Mouse (Mus musculus) embryonic facial prominence, embryonic 15.5 days (tissue): ENCODE results near the gene Gm49369. TPM values are rescaled to one million over a fixed set of nuclear protein-coding genes. Genes with fewer than 3 reads are reported as not detected.
"Not testable (repeated sequence)": the region's sequence is repeated elsewhere in the genome, so short reads cannot be mapped to it uniquely, and the experiment has no call there.

Experiments
- ATAC-seq: fragments of 200-750 bp; cut with Nextera tagmentation; 2 replicates; pipeline ENCODE4 v1.8.0; 2017; ENCODE audit warnings: low read depth, moderate TSS enrichment; ENCODE audit not compliant: insufficient number of reproducible peaks, low FRiP score, low TSS enrichment
- H3K27ac ChIP-seq: fragments of 300-500 bp; sonication (generic); replicated peaks from 2 replicates; pipeline ENCODE4 v1.5.1; 2015; ENCODE audit warnings: mild to moderate bottlenecking, inconsistent platforms
- H3K27me3 ChIP-seq: fragments of 300-500 bp; sonication (generic); 2 replicates; pipeline ENCODE4 v1.6.1; 2015; ENCODE audit warnings: inconsistent platforms
- H3K36me3 ChIP-seq: fragments of 300-500 bp; sonication (generic); 2 replicates; pipeline ENCODE4 v1.6.1; 2015; ENCODE audit warnings: mild to moderate bottlenecking, inconsistent platforms
- H3K4me1 ChIP-seq: fragments of 300-500 bp; sonication (generic); 2 replicates; pipeline ENCODE4 v1.6.1; 2015; ENCODE audit warnings: inconsistent platforms
- H3K4me2 ChIP-seq: fragments of 300-500 bp; sonication (generic); replicated peaks from 2 replicates; pipeline ENCODE4 v1.6.1; 2015; ENCODE audit warnings: mild to moderate bottlenecking, inconsistent platforms
- H3K4me3 ChIP-seq: fragments of 300-500 bp; sonication (generic); replicated peaks from 2 replicates; pipeline ENCODE4 v1.5.1; 2015; ENCODE audit warnings: mild to moderate bottlenecking, inconsistent platforms
- H3K9ac ChIP-seq: fragments of 300-500 bp; sonication (generic); 2 replicates; pipeline ENCODE4 v1.6.1; 2015; ENCODE audit warnings: inconsistent platforms
- H3K9me3 ChIP-seq: fragments of 300-500 bp; sonication (generic); replicated peaks from 2 replicates; pipeline ENCODE4 v1.6.1; 2016; ENCODE audit warnings: inconsistent platforms
- WGBS: fragments of 180-500 bp; shearing (Covaris S2); methylation state at CpG from one replicate; pipeline ENCODE4 v1.1.7; 2015; 5-methylcytosine and 5-hydroxymethylcytosine counted together
- polyA plus RNA-seq: library from polyadenylated mRNA; unstranded; fragments of >200 nt; fragmentation: Nextera tagmentation; extraction: Ambion mirVana; gene quantifications from 2 replicates; pipeline ENCODE4 v1.2.1, GENCODE M21; 2015

Gm49369 gene
- polyA plus RNA-seq, 1 experiment from 2014 or later = not detected

DNA sequence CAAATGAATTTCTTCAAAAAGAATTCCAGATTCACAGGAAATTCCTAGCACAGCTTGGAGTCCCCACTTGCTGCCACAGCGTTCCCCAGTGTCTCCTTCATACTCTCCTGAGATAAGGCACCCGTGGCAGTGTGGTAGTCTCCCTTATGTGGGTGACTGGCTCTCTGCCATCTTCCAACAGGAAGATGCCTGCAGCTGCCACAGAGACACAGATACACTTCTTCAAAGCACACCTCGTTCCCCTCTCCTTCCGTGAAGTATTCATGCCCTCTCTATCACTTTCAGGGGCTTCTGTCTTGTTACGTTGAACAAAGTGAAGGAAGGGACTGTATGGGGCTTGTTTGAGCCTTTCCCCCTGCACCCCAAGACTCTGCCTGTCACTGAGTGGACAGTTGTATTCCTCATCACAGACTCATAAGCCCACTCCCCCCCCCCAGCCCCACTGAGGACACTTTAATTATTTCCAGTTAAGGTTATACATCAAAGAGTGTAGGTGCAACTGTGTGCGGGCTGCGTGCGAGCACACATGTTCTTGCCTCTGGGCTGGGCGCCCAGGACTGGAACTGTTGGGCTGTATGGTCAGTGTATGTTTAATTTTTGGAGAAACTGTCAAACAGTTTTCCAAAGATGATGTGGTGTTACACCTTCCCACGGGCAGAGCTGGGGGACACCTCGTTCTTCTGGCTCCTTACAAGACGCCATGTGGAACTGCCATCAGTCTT is 58.9 kb downstream of the Gm49369 start:
- no peak overlapping the region for H3K9ac ChIP-seq
- ATAC-seq = no peak
- WGBS = 78% methylated on average over 12 of the region's 12 CpGs
- no peaks in the 10 kb centered on the region for H3K27me3 ChIP-seq
- no peak overlapping the region for H3K4me3 ChIP-seq
- H3K4me1 ChIP-seq = peaks cover 5% of the 10 kb centered on the region; the same call in 1 of the 2 replicates
- H3K9me3 ChIP-seq = no peaks in the 10 kb centered on the region
- no peaks in the 10 kb centered on the region for H3K36me3 ChIP-seq
- H3K27ac ChIP-seq = no peak overlapping the region; the same call in 1 of the 2 replicates
- no peak overlapping the region for H3K4me2 ChIP-seq

DNA sequence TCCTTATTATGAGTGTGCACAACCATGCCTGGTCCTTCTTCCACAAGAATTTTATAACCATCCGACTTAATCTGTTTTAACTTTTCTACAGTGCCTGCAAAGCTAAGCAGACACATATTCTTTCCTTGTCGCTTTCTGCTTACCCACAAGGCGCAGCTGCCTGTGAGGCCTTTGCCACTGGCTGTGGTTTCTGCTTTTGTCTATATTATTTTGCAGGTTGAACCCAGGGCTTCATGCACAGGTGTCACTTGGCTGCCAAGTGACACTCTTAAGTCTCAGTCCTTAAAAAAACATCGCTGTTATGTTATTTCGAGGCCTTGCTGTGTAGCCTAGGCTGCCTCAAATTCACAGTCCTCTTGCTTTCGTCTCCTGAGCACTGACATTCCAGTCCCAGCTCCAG is 59.8 kb downstream of the Gm49369 start:
- Histone ChIP-seq H3K9me3 (no peaks in the 10 kb centered on the region), H3K27ac (no peak overlapping the region), H3K9ac (no peak overlapping the region), H3K36me3 (no peaks in the 10 kb centered on the region), H3K27me3 (no peaks in the 10 kb centered on the region), H3K4me2 (no peak overlapping the region), H3K4me1 (peaks cover 13% of the 10 kb centered on the region), H3K4me3 (no peak overlapping the region)
- WGBS = 77% methylated on average over 6 of the region's 6 CpGs
- no peak for ATAC-seq

DNA sequence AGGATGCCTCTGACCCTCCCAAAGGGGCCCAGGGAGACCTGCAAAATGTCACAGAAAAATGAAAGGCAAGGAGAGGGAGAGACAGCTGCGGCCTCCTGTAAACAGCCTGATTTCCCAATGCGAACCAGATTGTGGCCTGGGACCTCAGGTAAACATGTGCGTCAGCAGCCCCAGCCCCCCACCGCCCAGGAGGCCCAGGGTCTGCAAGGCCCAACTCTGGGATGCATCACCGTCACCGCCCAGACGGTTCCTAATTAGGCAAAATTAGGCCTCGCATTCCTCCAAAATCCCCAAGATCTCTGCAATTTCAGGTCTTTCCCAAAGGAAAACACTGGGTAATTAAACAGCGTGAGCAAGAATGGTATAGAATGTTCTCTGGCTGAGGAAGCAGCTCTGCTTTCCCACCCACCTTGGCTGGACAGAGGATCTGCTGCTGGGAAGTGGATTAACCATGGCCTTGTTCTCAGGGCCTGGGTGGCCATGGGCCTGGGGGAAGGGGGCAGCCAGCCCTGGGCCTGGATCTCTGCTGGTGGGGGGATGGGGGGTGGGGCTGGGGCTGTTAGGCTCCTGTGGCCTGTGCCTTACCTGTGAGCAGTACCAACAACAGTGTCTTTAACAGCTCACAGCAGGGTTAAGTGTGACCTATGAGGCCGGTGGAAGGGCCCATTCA is 60.7 kb downstream of the Gm49369 start:
- H3K27me3 ChIP-seq, H3K4me2 ChIP-seq, H3K36me3 ChIP-seq, H3K4me3 ChIP-seq, H3K9me3 ChIP-seq, H3K9ac ChIP-seq: not testable (repeated sequence)
- WGBS = 47% methylated on average over 4 of the region's 10 CpGs
- peaks cover 16% of the 10 kb centered on the region for H3K4me1 ChIP-seq
- H3K27ac ChIP-seq = peak overlapping the region; percentile 68; the same call in 1 of the 2 replicates
- ATAC-seq = peak; percentile 71

Other genes starting within 250 kb of the Gm49369 start
- gene Gm39115, start 246.6 kb downstream of the Gm49369 start, polyA plus RNA-seq = not detected in 2 replicates
- 1.0 and 1.1 TPM in 2 replicates for gene Gm45337, start 238.1 kb downstream of the Gm49369 start, polyA plus RNA-seq
- 0.77 and 0.79 TPM in 2 replicates for gene Gm29735, start 225.6 kb downstream of the Gm49369 start, polyA plus RNA-seq
- gene Gm4553, start 216.9 kb downstream of the Gm49369 start, polyA plus RNA-seq = 1.4 and 1.7 TPM in 2 replicates
- gene Krtap5-2, start 206.7 kb downstream of the Gm49369 start, polyA plus RNA-seq = 0.75 and 1.2 TPM in 2 replicates
- gene Gm10153, start 192.3 kb downstream of the Gm49369 start, polyA plus RNA-seq = 0.47 and 0.57 TPM in 2 replicates
- gene Krtap5-3, start 181.3 kb downstream of the Gm49369 start, polyA plus RNA-seq = 0.16 and 0.30 TPM in 2 replicates
- gene Gm7579, start 170.8 kb downstream of the Gm49369 start, polyA plus RNA-seq = 1.7 and 1.8 TPM in 2 replicates
- gene Krtap5-5, start 152.7 kb downstream of the Gm49369 start, polyA plus RNA-seq = 0.73 and 0.75 TPM in 2 replicates
- gene Gm40460, start 141.6 kb downstream of the Gm49369 start, polyA plus RNA-seq = 0.40 and 1.0 TPM in 2 replicates
- gene Gm2431, start 124.3 kb downstream of the Gm49369 start, polyA plus RNA-seq = not detected in 2 replicates
- 0.31 TPM in 1 of 2 replicates, not detected in the other for gene Gm4559, start 108.3 kb downstream of the Gm49369 start, polyA plus RNA-seq
- gene Krtap5-1, start 85.5 kb downstream of the Gm49369 start, polyA plus RNA-seq = 0.56 TPM in 1 of 2 replicates, not detected in the other
- gene Krtap5-4, start 79.1 kb downstream of the Gm49369 start, polyA plus RNA-seq = 0.21 and 0.37 TPM in 2 replicates
- gene Ifitm10, start 8.9 kb downstream of the Gm49369 start, polyA plus RNA-seq = 7.5 and 7.8 TPM in 2 replicates
- gene Ctsd, start 5.4 kb upstream of the Gm49369 start, polyA plus RNA-seq = 374 and 387 TPM in 2 replicates
- 3.9 and 4.5 TPM in 2 replicates for gene Syt8, start 52.2 kb upstream of the Gm49369 start, polyA plus RNA-seq
- 169 and 228 TPM in 2 replicates for gene Tnni2, start 59.1 kb upstream of the Gm49369 start, polyA plus RNA-seq
- gene Lsp1, start 78.1 kb upstream of the Gm49369 start, polyA plus RNA-seq = 49.3 and 58.9 TPM in 2 replicates
- gene Tnnt3, start 116.2 kb upstream of the Gm49369 start, polyA plus RNA-seq = 167 and 228 TPM in 2 replicates
- 28.5 and 32.7 TPM in 2 replicates for gene Mrpl23, start 150.0 kb upstream of the Gm49369 start, polyA plus RNA-seq